Mouse (Mus musculus): ENCODE results near the gene Parva.

- no peak for TF ChIP-seq POLR2A (IDR thresholded peaks at IDR 0.05; ENCODE audit: low read depth, low read length)
- no peak for TF ChIP-seq CTCF (IDR thresholded peaks at IDR 0.05; ENCODE audit: borderline replicate concordance, insufficient read depth, low read length)
Measured at GRCm38 (mm10) chr7:112390252-112390936, 36.9 kb upstream of the Parva start.

All from embryonic fibroblast, embryonic 13.5 days (primary cell).